Mouse (Mus musculus) T-helper 17 cell (primary cell): ENCODE data around the gene Shb.

Source experiments
- in situ Hi-C, 2 experiments: fragments of 300-600 bp; cut with MboI, MseI; formaldehyde crosslinking; loops; 1 replicate in 1 of 2; 2 replicates in 1 of 2; pipeline ENCODE4 v1.15.1; 2025; ENCODE audit warnings: high pct_unique_total_duplicates in 2 of 2

Shb gene

GRCm38 (mm10) chr4:45532375-45532774 lies at the start of gene Shb:
TSS of gene Shb (minus strand) at chr4:45532470.
- in situ Hi-C loops = loop anchor here (10.0 kb wide), 4 partner anchors 118 to 1968 kb away; partner anchors contain the start of genes Creb3 (in 1 of the 2), Grhpr (in 1 of the 2) and Tln1 (in 1 of the 2)

- in situ Hi-C loops = no loop called here
Measured at GRCm38 (mm10) chr4:45581095-45581494, 48.8 kb upstream of the Shb start.

- in situ Hi-C loops = no loop called here
Measured at GRCm38 (mm10) chr4:45578554-45579370, 46.5 kb upstream of the Shb start.

- in situ Hi-C loops = no loop called here
Measured at GRCm38 (mm10) chr4:45577631-45578030, 45.4 kb upstream of the Shb start.

GRCm38 (mm10) chr4:45574614-45575169 lies 42.4 kb upstream of the Shb start:
- in situ Hi-C loops = no loop called here

- in situ Hi-C loops = no loop called here
Measured at GRCm38 (mm10) chr4:45569521-45569920, 37.3 kb upstream of the Shb start.

- in situ Hi-C loops = no loop called here
Measured at GRCm38 (mm10) chr4:45558211-45558610, 25.9 kb upstream of the Shb start.

GRCm38 (mm10) chr4:45552571-45552970 lies 20.3 kb upstream of the Shb start:
- in situ Hi-C loops = no loop called here

- in situ Hi-C loops = no loop called here
Measured at GRCm38 (mm10) chr4:45550970-45551369, 18.7 kb upstream of the Shb start.

GRCm38 (mm10) chr4:45549514-45549913 lies 17.2 kb upstream of the Shb start:
- in situ Hi-C loops = no loop called here

- in situ Hi-C loops = no loop called here
Measured at GRCm38 (mm10) chr4:45545851-45546250, 13.6 kb upstream of the Shb start.

- in situ Hi-C loops = no loop called here
Measured at GRCm38 (mm10) chr4:45543481-45544051, 11.3 kb upstream of the Shb start.

- in situ Hi-C loops = no loop called here
Measured at GRCm38 (mm10) chr4:45540151-45540933, 8.1 kb upstream of the Shb start.

- in situ Hi-C loops = loop anchor here (10.0 kb wide), 4 partner anchors 124 to 1974 kb away; partner anchors contain the start of genes Creb3 (in 1 of the 2), Grhpr (in 1 of the 2) and Tln1 (in 1 of the 2)
Measured at GRCm38 (mm10) chr4:45539187-45539586, 6.9 kb upstream of the Shb start.

- in situ Hi-C loops = loop anchor here (10.0 kb wide), 4 partner anchors 119 to 1969 kb away; partner anchors contain the start of genes Creb3 (in 1 of the 2), Grhpr (in 1 of the 2) and Tln1 (in 1 of the 2)
Measured at GRCm38 (mm10) chr4:45533436-45533940, 1.2 kb upstream of the Shb start.

GRCm38 (mm10) chr4:45530662-45531542 lies 1.4 kb downstream of the Shb start:
- in situ Hi-C loops = loop anchor here (10.0 kb wide), 4 partner anchors 116 to 1966 kb away; partner anchors contain the start of genes Creb3 (in 1 of the 2), Grhpr (in 1 of the 2) and Tln1 (in 1 of the 2)

- in situ Hi-C loops = loop anchor here (10.0 kb wide), 4 partner anchors 115 to 1965 kb away; partner anchors contain the start of genes Creb3 (in 1 of the 2), Grhpr (in 1 of the 2) and Tln1 (in 1 of the 2)
Measured at GRCm38 (mm10) chr4:45529986-45530597, 2.2 kb downstream of the Shb start.

- in situ Hi-C loops = no loop called here
Measured at GRCm38 (mm10) chr4:45529201-45529985, 2.9 kb downstream of the Shb start.
